Mouse (Mus musculus) heart, postnatal 25 days (tissue): ENCODE data around the gene Fkbp10. TPM values are rescaled to one million over a fixed set of nuclear protein-coding genes. Genes with fewer than 3 reads are reported as not detected.

Experiments
- DNase-seq: peaks from one replicate; pipeline ENCODE4 v3.0.0; 2022; ENCODE audit warnings: low spot score
- intact Hi-C: fragments of 180-260 bp; cut with DNase I; formaldehyde crosslinking; loops from one replicate; pipeline ENCODE4 v1.15.1; 2025
- total RNA-seq, 2 experiments: library from RNA; stranded (reverse); gene quantifications; 2 replicates each; pipeline ENCODE4 v1.2.3; 2021

Fkbp10 gene
- total RNA-seq, 2 experiments from 2014 or later: 12.2 to 14.4 TPM

GRCm38 (mm10) chr11:100391884-100392345 is 23.6 kb upstream of the Fkbp10 start:
- no peak for DNase-seq
- intact Hi-C loops: loop anchor here (2.0 kb wide), 1 partner anchor 15 kb away; no protein-coding TSS in a partner anchor

DNA sequence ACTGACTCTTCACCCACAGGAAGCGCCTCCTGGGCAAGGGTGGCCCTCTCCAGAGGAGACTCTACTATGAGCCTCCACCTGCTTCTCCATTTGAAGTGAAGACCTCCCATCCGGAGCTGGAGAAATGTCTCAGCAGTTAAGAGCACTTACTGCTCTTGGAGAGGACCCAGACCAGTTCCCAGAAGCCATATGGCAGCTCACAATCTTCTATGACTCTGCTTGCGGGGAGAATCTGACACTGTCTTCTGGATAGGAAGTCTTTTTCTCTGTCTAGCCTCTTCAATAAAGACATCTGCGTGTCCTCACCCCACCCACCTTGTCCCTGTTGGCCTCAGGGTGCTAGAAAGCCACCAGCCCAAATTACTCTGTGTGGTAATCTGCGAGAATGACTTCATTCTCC is 22.5 kb upstream of the Fkbp10 start:
- DNase-seq: no peak
- intact Hi-C loops: no loop called here

DNA sequence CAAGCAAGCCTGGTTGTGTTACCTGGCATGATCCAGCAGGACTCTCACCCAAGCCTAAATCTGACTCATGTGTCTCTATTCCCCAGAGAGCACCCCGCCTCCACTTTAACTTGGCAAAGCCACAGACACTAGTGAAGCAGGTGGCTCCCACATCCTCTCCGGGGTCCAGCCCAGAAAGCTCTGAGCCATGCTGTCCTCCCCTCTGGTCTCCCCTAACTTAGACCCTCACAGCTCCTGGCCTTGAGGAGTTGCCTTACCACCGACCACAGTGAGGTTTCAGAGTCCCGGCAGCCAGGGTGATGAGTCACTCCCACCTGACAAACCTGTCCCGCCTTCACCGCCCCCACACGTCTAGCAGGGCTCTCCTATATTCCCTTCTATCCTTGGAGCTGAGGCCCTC is 21.8 kb upstream of the Fkbp10 start:
- no peak for DNase-seq
- intact Hi-C loops: no loop called here

GRCm38 (mm10) chr11:100394353-100395074 is 21.0 kb upstream of the Fkbp10 start:
- intact Hi-C loops: no loop called here
- DNase-seq: no peak

GRCm38 (mm10) chr11:100395200-100395599 is 20.3 kb upstream of the Fkbp10 start:
- intact Hi-C loops: no loop called here
- peak; percentile 81 for DNase-seq

- peak; percentile 35 for DNase-seq
- intact Hi-C loops: no loop called here
Measured at GRCm38 (mm10) chr11:100395861-100396631, 19.5 kb upstream of the Fkbp10 start.

DNA sequence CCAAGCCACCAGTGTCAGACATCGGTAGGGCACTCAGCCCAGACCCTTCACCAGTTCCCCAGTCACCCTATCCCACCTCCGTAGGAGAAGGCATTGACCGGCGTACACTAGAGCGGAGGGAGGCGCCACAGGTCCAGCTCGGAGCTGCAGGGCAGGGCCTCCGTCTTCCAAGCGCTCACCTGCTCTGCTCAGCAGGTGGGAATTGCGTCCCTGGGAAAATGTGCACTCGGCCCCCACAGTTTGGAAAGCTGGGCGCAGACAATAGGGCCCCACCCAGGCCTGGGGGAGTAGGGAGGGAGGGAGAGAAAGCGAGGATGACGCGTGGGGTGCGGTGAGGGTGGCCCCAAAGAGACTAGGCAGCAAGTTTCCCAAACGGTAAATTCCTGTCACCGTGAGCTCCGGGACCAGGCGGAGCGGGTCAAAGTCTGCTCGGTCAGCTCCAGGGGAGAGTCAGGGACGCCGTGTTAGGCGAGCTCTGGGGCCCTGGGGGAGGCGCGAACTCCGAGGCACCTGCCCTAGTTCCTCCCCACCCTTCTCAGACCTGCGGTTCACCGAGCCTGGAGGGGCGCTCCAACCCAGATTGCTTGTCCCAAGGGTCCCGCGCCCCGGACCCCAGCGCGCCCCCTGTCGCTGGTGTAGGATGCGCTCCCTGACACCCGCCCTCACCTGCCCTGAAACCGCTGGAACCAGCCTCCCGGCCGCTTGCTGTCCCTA is 18.5 kb upstream of the Fkbp10 start:
- DNase-seq: peak; percentile 42
- intact Hi-C loops: no loop called here

DNA sequence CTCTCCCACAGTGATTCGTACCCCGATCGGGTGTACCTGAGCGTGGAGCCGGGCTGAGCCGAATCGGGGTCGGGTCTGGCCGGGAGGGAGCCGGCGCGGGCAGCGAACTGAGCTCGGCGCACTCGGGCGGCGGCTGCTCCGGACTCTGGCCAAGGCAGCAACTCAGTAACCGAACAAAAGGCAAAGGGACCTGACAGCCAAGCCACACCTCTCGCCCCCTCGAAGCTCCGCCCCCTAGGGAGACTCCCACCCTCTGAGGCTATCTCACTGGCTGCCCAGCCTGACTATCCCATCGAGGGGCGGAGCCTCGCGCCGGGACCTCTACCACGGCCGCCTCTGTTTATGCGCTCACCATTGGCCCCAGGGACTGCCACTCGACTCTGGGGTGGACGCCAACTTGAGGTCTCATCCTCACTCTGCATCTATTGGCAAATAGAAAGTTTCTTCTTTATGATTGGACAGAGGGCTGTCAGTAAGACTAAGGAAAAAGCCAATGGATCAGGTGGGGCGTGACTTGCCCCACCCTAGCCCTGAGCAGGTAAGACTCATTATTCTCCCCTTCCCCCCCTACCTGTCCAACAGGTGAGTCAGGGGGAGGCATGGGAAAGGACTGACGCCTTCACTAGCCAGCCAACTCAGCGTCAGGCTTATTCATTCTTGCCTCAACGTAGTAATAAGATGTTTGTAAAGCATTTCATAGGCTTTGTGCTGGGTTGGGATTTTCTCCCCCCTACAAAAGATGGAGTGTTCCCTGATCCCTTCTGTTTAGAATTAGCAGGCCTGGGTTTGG is 17.7 kb upstream of the Fkbp10 start, which contains the start of gene Jup:
Jup (minus strand) TSS at position 164 of the 790 bp plus-strand sequence.
- intact Hi-C loops: no loop called here
- peak; percentile 100 for DNase-seq

DNA sequence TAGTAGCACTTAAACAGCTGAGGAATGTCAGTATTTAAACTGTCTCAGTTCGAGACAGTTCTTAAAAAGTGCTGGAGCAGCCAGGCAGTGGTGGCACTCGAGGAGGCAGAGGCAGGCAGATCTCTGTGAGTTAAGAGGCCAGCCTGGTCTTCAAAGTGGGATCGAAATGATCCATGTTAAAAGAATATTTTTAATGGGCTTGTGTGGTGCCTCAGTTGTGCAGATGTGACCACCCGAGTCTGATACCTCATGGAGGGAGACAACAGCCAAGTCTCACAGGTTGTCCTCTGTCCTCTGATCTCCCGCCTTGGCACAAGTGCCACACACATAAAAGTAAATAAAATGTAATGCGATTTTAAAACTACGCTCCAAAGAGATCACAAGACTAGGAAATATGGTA is 17.0 kb upstream of the Fkbp10 start:
- intact Hi-C loops: no loop called here

DNA sequence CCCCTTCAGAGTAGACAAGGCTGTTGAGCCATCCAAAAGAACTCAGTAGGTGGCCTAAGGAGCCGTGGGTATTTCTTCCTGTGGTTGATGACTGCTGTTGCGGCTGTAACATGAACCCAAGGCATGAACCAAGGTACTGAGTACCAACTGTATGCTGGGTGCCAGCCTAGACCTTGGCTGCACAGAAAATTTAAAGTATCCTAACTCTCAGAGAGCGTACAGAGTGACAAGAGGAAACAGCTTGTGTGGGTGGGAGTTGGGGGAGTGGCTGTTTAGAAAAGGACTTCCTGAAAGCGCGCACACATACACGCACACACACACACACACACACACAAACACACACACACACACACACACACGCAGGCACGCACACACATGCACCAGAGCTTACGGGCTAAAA is 16.2 kb upstream of the Fkbp10 start:
- DNase-seq: no peak
- intact Hi-C loops: no loop called here

More for the DNA sequence above, 17.0 kb upstream of the Fkbp10 start:
- DNase-seq: no peak

DNA sequence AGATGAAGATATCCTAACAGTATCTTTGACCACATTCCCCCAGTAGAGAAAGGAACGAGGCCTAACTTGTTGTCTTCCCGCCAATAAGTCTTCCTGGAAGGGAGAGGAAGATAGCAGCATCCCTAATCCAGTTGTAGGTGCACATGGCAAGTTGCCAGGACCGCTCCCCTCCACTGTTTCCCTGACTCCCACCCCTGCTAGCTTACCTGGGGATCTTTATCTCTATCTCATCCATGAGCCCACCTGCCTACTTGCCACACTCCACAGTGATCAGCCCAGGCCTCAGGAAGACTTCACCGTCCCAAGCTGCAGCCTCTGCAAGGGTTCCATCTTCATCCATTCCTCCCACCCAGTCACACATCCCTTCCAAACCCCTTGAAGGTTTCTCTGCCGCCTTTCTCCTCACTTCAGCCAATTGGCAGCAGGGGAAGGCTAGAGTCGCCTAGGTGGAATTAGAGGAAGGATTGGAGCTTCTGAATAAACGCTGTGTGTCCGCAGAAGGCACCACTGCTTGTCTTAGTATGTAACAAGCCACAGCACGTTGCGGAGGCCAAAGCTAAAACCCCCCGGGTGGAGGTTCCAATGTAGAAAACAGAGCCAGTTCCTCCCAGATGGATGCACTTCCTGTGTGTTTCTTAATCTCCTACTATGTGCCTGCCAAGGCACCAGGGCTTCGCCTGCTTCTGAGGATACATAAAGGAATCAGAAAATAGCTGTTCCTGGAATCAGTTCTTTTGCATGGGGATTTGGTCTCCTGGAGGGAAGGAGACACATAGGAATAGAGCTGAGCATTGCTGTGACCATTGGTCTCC is 15.6 kb upstream of the Fkbp10 start:
- no peak for DNase-seq
- intact Hi-C loops: no loop called here

DNA sequence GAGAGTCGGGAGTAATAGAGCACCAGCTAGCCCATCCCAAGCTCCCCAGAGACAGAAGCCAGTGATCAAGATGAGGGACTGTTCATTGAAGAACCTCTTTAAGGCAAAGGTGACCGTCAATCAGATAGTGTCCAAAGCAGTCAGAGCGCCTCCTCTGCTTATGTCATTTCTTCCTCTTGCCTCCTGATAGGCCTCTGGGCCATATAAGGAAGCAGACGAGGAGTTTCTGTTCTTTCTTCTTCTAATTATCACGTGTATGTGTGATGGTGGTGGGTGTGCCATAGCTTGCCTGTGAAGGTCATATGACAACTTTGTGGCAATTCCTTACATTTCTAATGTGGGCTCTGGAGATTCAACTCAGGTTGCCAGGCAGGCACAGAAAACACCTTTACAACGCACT is 14.7 kb upstream of the Fkbp10 start:
- intact Hi-C loops: no loop called here
- DNase-seq: no peak

DNA sequence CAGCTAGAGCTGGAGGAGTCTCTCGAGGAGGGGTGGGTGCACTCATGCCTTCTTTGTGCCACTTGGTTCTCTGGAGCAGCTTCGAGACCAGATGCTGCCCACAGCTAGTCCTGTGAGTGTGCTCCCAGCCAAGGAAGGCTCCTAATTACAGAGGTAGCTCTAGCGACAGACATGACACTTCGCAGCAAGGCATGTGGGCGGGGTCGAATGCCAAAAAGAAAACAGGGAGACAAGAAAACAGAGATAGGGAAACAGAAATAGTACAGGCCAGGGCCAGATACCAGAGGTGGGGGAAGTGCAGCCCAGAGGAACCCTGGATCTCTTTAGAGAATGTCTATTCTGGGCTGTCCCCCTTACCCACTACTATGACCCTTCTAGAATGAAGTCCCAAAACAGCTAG is 13.3 kb upstream of the Fkbp10 start:
- intact Hi-C loops: no loop called here
- DNase-seq: peak; percentile 40

- intact Hi-C loops: no loop called here
- no peak for DNase-seq
Measured at GRCm38 (mm10) chr11:100402682-100403081, 12.8 kb upstream of the Fkbp10 start.

DNA sequence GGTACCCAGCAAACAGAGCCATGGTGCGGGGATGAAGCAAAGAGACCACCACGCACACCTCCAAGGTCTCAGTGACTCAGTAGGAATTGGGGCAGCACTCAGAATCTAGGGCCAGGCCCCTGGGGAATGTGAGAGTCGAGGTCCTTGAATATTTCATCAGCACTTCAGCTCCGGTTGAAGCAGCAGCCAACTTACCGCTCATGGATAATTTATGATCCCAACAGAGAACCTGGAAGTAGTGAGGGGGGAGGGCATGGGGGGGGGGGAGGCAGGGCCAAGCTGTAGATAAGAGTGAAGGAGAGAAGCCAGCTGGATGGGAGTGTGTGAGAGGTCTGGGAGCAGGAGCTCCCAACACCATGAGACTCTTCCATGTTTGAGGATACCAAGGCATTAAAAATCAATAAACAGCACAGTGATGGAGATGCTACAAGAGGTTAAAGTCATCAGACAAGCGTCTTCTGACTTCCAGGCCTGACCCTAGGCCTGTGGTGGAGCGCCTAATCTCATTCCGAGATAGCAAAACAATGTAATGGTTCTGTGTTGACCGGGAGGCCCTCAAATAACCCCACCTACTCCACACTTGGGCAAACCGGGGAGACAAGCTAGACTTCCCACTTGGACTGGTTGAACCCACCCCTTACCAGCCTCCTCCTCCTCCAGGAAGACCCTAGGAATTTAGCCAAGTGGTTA is 11.9 kb upstream of the Fkbp10 start:
- no peak for DNase-seq
- intact Hi-C loops: no loop called here

- no peak for DNase-seq
- intact Hi-C loops: no loop called here
Measured at GRCm38 (mm10) chr11:100404456-100405074, 10.9 kb upstream of the Fkbp10 start.

GRCm38 (mm10) chr11:100406273-100406672 is 9.2 kb upstream of the Fkbp10 start:
- intact Hi-C loops: no loop called here
- no peak for DNase-seq
